Mouse (Mus musculus) subcutaneous adipose tissue, adult 2 months (tissue): ENCODE results near the gene Shisa5. TPM values are rescaled to one million over a fixed set of nuclear protein-coding genes. Genes with fewer than 3 reads are reported as not detected.

Experiments used
- polyA plus RNA-seq: library from polyadenylated mRNA; depleted of rRNA; stranded (reverse); fragments of >200 nt; gene quantifications from 2 replicates; pipeline ENCODE4 v1.2.3, GENCODE M21; 2012; ENCODE audit warnings: low replicate concordance; rRNA removed

Gene Shisa5
- 391 TPM in 2 replicates for polyA plus RNA-seq

DNA sequence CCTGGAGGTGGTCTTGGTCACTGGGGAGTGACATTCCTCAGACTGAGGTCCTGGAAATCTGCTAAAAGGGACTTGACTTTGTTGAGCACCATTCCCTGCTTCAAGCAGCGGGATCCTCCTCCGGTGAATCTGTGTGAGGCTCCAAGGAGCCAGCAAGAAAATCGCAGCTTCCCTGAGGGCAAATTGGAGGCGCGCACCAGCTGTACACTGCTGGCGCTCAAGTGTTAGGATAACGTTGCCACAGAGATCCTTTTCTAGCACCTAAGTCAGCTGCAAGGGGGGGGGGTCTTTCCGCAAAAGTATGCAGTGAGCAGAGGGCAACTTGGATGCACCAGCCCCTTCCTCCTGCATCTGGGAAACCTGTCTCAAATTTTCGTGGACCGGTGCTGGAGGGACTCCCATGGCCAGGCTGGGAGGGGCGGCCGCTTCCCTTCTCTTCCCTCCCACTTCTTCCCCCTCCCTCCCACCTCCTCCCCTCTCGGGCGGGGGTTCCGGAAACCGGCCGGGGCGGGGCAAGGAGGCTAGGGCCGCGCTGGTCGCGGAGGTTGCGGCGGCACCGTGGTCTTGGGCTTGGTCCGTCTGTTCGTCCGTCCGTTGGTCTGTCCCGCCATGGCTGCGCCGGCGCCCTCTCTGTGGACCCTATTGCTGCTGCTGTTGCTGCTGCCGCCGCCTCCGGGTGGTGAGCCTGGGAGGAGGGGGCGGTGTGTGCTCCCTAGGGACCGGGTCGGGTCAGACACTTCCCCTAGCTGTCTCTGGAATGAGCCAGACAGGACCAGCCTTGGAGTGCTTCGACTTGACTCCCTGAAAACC, at the start of gene Shisa5:
Gene Shisa5, plus strand, starts transcription at position 480 of the 810 bp plus-strand sequence.

DNA sequence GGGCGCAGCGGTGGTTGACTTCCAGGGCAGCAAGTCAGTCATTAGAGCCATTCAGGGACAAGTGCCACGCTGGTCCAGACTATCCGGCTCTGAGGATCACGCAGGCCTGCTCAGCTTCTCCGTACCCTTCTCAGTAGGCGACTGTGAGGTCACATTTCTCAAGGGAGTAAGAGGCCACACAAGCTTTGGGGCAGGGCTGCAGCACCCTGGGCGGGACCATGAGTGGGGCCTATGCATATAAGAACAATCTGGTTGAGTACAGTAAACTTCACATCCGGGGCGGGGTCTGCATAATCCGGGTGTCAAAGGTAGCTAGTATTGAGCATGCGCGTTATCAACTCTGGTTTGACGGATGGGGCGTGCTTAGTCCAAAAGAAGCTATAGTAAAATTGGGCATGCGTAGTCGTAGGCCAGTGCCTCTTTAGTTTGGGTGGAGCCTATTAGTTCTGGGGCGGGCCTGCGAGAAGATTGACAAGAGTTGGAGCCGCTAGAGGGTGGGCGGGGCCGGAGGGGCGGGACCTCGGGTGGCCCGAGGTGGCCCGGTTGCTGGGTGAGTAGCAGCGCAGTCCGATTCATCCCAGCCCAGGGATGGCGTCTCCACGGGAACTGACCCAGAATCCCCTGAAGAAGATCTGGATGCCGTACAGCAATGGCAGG, 46.8 kb upstream of the Shisa5 start, which contains the start of gene Pfkfb4:
Gene Pfkfb4, plus strand, starts transcription at position 351 of the 657 bp plus-strand sequence.

DNA sequence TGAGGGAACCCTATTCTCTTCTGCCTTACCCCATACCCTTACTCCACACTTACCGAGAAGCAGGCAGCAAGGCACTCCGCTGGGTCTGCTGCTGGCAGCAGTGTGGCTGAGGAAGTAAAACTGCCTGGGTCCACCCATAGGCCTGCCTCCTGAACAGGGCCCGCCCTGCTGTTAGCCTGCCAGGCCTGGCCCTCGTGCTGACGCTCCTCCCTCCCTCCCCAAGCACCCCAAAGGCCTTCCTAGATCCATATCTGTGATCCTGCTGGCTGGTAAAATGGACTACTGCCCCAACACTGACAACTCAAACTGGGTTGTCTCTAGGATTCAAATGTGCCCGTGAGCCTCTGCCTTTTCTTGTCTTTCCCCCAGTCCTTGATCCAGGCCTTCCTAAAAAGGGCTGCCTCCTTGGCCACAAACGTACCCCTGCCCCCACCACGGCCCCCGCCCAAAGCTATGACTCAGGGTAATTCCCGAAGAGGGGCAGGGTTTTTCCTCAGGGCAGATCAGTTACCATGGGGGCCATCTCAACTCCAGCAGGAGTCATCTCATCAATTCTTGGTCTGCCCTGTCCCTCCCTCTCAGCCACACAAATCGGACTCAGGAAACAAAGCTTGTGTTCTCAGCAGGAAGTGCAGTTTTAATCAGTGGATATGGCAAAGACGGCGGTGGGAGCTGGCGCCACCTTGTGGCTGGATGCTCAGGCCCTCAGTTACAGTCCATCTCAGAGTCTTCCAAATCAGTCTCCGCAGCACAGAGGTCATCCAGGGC, 21.0 kb downstream of the Shisa5 start, which contains the start of gene Trex1:
Gene Trex1, minus strand, starts transcription at position 599 of the 768 bp plus-strand sequence.

DNA sequence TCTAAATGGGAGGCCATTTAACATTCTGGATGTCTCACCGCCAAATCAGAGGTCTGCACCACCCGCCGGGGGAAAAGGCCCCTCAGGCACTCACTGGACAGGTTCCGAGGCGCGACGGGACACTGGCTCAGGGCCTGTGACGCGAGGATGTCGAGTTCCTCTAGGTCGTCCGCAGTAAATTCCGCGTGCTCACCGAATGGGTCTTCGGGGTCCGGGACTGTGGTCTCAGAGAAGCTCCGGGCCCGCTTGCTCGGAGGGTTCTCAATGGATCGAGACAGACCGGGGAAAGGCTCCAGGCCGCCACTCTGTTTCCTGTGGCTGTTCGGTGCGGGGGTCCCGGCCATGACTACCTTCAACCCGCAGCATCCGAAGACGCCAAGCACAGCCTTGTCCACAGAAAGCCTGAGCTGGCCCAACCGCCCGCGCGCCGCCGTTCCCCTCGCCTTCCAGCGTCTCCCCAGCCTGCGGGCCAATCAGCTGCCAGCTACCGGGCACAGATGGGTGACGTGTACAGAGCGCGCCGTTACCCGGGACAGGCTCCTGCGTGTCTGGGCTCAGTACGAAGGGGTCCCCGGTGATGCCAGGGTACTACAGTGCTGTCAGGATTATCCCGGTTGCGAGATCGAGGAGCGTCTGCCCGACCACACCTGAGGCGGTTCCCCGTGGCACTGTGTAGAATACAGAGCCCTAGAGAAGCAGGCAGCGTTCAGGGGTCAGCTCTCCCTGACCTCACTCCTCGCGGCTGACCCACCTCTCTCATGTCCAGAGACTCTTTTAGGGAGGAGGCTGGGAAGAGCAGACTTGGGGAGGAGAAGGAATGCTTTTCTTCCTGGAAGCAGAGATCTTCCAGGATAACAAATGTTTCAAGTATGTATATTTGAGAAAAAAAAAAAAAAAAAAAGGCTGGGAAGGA, 35.6 kb downstream of the Shisa5 start, which contains the start of gene Atrip:
Gene Atrip, minus strand, starts transcription at position 464 of the 913 bp plus-strand sequence.

DNA sequence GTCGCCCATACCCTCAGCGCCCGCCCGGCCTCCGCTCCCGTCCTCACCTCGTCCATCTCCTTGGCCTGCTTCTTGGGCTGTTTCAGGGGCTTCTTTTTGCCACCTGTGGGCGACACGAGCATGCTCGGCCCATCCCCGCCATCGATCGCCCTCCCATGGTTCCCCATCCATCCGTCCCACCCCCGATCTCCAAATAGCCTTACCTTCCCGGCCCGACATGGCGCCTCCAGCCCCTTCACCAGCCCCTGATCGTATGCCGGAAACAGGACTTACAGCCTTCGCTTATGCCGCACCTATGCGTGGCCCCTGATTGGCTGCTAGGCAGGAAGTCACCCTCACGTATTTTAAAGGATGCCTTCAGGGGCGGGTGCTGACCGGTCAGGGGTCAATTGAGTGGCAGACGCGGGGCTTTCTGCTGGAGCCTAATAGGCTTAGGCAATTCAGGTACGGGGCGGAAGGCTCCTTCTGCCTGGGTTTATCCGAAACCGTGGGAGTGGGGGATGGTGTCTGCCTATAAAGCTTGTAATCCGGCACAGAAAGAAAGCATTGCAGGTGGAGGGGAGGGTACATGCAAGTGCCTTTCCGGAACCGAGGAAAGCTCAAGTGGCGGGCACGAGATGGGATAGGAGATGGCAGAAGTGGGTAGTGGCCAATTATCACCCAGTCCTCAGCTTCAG, 43.9 kb downstream of the Shisa5 start, which contains the start of the genes Ccdc51 and Tma7:
Gene Ccdc51, plus strand, starts transcription at position 370 of the 677 bp plus-strand sequence.
Gene Tma7, minus strand, starts transcription at position 464 of the 677 bp plus-strand sequence.

DNA sequence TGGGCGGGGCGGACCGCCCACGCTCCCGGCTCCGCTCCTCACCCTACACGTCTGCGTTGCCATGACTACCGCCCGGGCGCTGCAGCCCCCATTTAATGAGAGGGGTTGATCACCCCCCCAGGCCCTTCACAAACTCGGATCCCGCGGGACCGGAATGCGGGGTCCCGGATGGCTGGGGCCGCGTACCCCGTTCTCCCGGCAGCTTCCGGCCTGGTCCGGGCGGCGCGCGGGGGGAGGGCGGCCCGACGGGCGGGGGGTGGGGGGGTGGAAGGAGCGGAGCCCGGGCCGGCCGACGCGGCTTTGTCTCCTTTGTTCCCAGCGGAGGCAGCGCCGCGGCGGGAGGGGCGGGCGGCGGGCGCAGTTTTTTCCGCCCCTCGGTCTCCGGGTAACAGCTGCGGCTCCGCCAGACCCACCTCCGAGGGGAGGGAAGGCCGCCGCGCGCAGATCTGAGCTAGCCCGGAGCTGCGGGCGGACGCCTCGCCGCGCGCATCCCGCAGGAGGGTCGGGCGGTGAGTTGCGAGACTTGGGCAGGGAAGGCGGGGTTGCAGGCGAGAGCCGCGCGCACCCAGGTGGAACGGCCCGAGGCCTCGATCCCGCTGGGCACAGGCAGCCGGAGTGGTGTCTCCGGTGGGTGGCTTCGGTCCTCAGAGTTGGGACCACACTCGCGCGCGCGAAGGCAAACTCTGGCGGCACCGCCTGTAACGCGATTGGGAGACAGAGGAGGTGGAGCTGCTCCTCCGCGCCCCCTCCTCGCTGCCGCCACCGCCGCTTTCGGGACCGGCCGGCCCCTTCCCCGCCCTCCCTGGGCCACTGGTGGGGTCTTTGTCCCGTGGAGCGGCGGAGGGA, 57.0 kb downstream of the Shisa5 start, which contains the start of gene Plxnb1:
Gene Plxnb1, plus strand, starts transcription at position 253 of the 846 bp plus-strand sequence.

Other genes starting within 250 kb of the Shisa5 start
- 25.4 and 31.7 TPM in 2 replicates for gene Nckipsd, start 230.2 kb upstream of the Shisa5 start, polyA plus RNA-seq
- 1.4 and 1.5 TPM in 2 replicates for gene Celsr3, start 212.2 kb upstream of the Shisa5 start, polyA plus RNA-seq
- 26.4 and 31.9 TPM in 2 replicates for gene Slc26a6, start 185.3 kb upstream of the Shisa5 start, polyA plus RNA-seq
- gene Tmem89, start 123.9 kb upstream of the Shisa5 start, polyA plus RNA-seq, result 0.13 and 0.49 TPM in 2 replicates
- gene Uqcrc1, start 101.9 kb upstream of the Shisa5 start, polyA plus RNA-seq, result 604 and 794 TPM in 2 replicates
- 1.3 and 60.7 TPM in 2 replicates for gene Col7a1, start 85.0 kb upstream of the Shisa5 start, polyA plus RNA-seq
- gene Ucn2, start 52.6 kb upstream of the Shisa5 start, polyA plus RNA-seq, result 0.13 and 5.4 TPM in 2 replicates
- gene Pfkfb4, start 46.8 kb upstream of the Shisa5 start, polyA plus RNA-seq, result 27.1 and 36.5 TPM in 2 replicates
- 72.5 and 97.1 TPM in 2 replicates for gene Trex1, start 21.2 kb downstream of the Shisa5 start, polyA plus RNA-seq
- gene Atrip, start 35.6 kb downstream of the Shisa5 start, polyA plus RNA-seq, result 21.4 and 33.6 TPM in 2 replicates
- 6.7 and 7.9 TPM in 2 replicates for gene Ccdc51, start 43.9 kb downstream of the Shisa5 start, polyA plus RNA-seq
- gene Tma7, start 44.0 kb downstream of the Shisa5 start, polyA plus RNA-seq, result 30.9 and 35.7 TPM in 2 replicates
- 5.2 and 25.0 TPM in 2 replicates for gene Plxnb1, start 56.8 kb downstream of the Shisa5 start, polyA plus RNA-seq
- gene Fbxw21, start 123.5 kb downstream of the Shisa5 start, polyA plus RNA-seq, result not detected in 2 replicates
- gene Fbxw13, start 157.4 kb downstream of the Shisa5 start, polyA plus RNA-seq, result not detected in 2 replicates
- gene Fbxw20, start 196.2 kb downstream of the Shisa5 start, polyA plus RNA-seq, result not detected in 2 replicates
- not detected in 2 replicates for gene Fbxw14, start 249.1 kb downstream of the Shisa5 start, polyA plus RNA-seq